Mouse (Mus musculus) stomach, postnatal 0 days (tissue): Measurements from ENCODE around the gene Celf2. TPM values are rescaled to one million over a fixed set of nuclear protein-coding genes. Genes with fewer than 3 reads are reported as not detected.

Experiments used
- ATAC-seq: fragments of 200-750 bp; cut with Nextera tagmentation; 2 replicates; pipeline ENCODE4 v1.8.0; 2017; ENCODE audit not compliant: low FRiP score, low TSS enrichment
- DNase-seq: peaks from one replicate; pipeline ENCODE4 v3.0.0-alpha.2; 2016; ENCODE audit warnings: low spot score
- H3K27ac ChIP-seq: fragments of 300-500 bp; sonication (generic); replicated peaks from 2 replicates; pipeline ENCODE4 v1.5.1; 2014; ENCODE audit warnings: mild to moderate bottlenecking, control low read depth
- H3K27me3 ChIP-seq: fragments of 300-500 bp; sonication (generic); 2 replicates; pipeline ENCODE4 v1.6.1; 2014; ENCODE audit warnings: low read length; ENCODE audit not compliant: control insufficient read depth, insufficient read depth
- H3K36me3 ChIP-seq: fragments of 300-500 bp; sonication (generic); 2 replicates; pipeline ENCODE4 v1.6.1; 2014; ENCODE audit warnings: low read length, mixed read lengths; ENCODE audit not compliant: control insufficient read depth, insufficient read depth
- H3K4me1 ChIP-seq: fragments of 300-500 bp; sonication (generic); replicated peaks from 2 replicates; pipeline ENCODE4 v1.6.1; 2014; ENCODE audit warnings: antibody characterized with exemption; ENCODE audit not compliant: control insufficient read depth, insufficient read depth
- H3K4me2 ChIP-seq: fragments of 300-500 bp; sonication (generic); replicated peaks from 2 replicates; pipeline ENCODE4 v1.6.1; 2014; ENCODE audit warnings: low read depth, mild to moderate bottlenecking, control low read depth, moderate library complexity
- H3K4me3 ChIP-seq: fragments of 300-500 bp; sonication (generic); 2 replicates; pipeline ENCODE4 v1.5.1; 2014; ENCODE audit warnings: low read depth, low read length, control low read depth
- H3K9ac ChIP-seq: fragments of 300-500 bp; sonication (generic); 2 replicates; pipeline ENCODE4 v1.6.1; 2014; ENCODE audit warnings: mild to moderate bottlenecking, low read length, control low read depth, mixed read lengths
- H3K9me3 ChIP-seq: fragments of 300-500 bp; sonication (generic); 2 replicates; pipeline ENCODE4 v1.6.1; 2016; ENCODE audit warnings: low read length; ENCODE audit not compliant: control insufficient read depth
- CTCF ChIP-seq: IDR thresholded peaks from 2 replicates; pipeline ENCODE4 v1.5.1; 2016; ENCODE audit warnings: antibody characterized with exemption, low read depth, mild to moderate bottlenecking, moderate library complexity
- EP300 ChIP-seq: optimal IDR thresholded peaks from 2 replicates; pipeline ENCODE3; 2016; ENCODE audit warnings: antibody characterized with exemption
- WGBS: fragments of 180-500 bp; shearing (Covaris S2); extraction: QIAGEN DNeasy Blood & Tissue Kit; methylation state at CpG from one replicate; pipeline ENCODE4 v1.1.7; 2014; 5-methylcytosine and 5-hydroxymethylcytosine counted together
- polyA plus RNA-seq: library from polyadenylated mRNA; unstranded; fragments of >200 nt; fragmentation: Nextera tagmentation; extraction: Ambion mirVana; gene quantifications from 2 replicates; pipeline ENCODE4 v1.2.1, GENCODE M21; 2015

Gene Celf2
- polyA plus RNA-seq, 1 experiment from 2014 or later: 23.4 TPM

DNA sequence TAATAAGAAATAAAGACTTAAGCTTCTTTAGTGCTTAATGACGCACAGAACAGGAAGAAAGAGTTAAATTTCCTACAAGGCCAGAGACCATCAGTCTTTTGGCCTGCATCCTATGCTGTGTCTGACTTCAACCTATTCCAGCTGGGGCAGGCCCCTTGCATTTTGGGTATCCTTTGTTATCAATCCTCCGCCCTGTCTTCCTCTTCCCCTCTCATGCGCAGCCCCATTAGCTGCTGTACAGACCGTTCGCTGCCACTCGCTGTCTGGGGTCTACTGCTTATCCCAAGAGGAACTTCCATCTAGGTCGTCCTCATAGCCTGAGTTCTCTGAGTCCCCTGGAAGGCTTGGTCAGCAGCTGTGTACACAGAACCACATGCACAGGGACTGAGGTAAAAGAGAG lies 996.2 kb downstream of the Celf2 start:
- DNase-seq (no peak), ATAC-seq (no peak)
- H3K27ac ChIP-seq: no peak overlapping the region
- 54% methylated on average over 7 of the region's 7 CpGs for WGBS
- H3K27me3 ChIP-seq: no peaks in the 10 kb centered on the region
- H3K36me3 ChIP-seq: no peaks in the 10 kb centered on the region
- no peak for TF ChIP-seq EP300
- no peak overlapping the region for H3K9ac ChIP-seq
- no peaks in the 10 kb centered on the region for H3K9me3 ChIP-seq
- no peaks in the 10 kb centered on the region for H3K4me1 ChIP-seq
- no peak overlapping the region for H3K4me3 ChIP-seq
- H3K4me2 ChIP-seq: no peak overlapping the region

DNA sequence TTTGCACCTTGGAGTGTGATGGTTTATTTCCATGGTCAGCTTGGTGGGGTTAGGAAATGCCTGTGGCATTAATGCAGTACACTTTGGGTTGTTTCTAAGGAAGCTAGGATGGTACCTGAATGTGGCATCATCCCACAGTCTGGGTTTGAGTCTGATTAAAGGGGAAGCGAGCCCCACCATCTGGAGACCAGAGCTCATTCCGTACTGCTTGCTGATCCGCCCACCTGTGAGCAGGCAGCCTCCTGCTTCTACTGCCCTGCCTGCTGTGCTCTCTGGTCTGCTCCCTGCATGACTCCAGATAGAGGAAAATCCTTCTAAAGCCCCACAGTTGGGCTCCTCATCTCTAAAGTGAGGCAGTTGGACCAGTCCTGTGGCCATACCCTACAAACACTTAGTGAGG lies 1002.3 kb downstream of the Celf2 start:
- DNase-seq: no peak
- Histone ChIP-seq H3K27me3 (no peaks in the 10 kb centered on the region), H3K4me2 (no peak overlapping the region), H3K9ac (no peak overlapping the region), H3K36me3 (no peaks in the 10 kb centered on the region), H3K27ac (no peak overlapping the region), H3K4me3 (no peak overlapping the region), H3K9me3 (no peaks in the 10 kb centered on the region), H3K4me1 (no peaks in the 10 kb centered on the region)
- 73% methylated on average over 3 of the region's 3 CpGs for WGBS
- no peak for TF ChIP-seq EP300
- no peak for ATAC-seq

DNA sequence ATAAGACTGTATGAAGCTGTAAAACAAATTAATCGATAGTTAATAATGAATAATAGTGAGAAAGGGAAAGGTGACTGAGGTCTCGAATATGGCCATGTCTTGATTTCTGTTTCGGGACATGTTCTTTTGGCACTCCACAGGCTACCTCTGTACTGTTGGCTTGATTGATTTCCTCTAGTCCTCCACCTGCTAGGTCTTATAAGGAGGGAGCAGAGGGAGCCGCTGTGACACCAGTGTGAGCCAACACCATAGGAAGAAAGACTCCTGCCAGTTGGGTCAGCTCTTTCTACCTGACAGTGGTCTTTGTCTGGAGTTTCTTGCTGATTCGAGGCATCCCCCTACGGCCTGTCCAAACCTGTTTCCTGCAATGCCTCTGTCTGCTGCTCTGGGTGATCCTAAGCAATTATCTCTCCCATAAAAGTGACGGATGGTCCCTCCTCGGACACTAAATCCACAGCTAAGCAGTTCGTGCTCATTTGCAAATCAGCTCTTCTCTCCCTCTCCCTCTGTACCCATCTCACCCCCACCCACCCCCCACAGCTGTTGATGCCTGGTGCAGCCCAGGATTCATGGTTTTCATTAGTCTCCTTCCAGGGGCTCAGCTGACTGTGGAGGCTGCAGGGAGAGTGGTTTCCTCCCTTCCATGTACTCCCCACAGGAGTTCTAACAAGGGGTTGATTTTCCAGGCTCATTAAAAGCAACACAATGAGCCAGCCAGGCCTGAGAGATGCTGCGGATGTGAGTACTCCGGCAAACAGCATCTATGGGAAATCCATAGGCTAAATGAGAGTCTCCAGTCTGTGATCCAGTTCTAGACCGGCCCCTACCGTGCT lies 1003.2 kb downstream of the Celf2 start:
- ATAC-seq: no peak
- no peak overlapping the region for H3K4me3 ChIP-seq
- H3K9me3 ChIP-seq: no peaks in the 10 kb centered on the region
- WGBS: 68% methylated on average over 13 of the region's 13 CpGs
- no peak overlapping the region for H3K27ac ChIP-seq
- no peak for DNase-seq
- no peaks in the 10 kb centered on the region for H3K27me3 ChIP-seq
- no peaks in the 10 kb centered on the region for H3K36me3 ChIP-seq
- TF ChIP-seq EP300 (no peak), CTCF (no peak)
- no peak overlapping the region for H3K9ac ChIP-seq
- no peak overlapping the region for H3K4me2 ChIP-seq
- H3K4me1 ChIP-seq: no peaks in the 10 kb centered on the region

DNA sequence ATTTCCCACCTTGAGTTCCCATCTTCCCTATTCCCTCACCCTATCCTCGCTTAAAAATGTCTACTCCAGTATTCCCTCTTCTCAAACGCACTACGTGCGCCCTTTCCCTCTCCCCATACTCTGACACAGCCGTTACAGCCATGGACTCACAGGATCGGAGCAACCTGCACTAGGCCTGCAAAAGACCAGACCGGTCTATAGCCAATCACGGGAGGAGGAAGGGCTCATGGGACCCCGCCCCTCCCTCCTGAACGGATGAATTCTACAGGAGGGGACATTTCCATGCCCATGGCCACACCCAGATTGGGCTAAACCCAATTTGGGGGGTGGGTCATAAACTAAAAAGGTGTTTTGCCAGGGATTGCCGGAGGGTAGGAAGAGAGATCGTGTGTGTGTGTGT lies 1003.8 kb downstream of the Celf2 start:
- ATAC-seq: no peak
- 83% methylated on average over 12 of the region's 12 CpGs for WGBS

DNA sequence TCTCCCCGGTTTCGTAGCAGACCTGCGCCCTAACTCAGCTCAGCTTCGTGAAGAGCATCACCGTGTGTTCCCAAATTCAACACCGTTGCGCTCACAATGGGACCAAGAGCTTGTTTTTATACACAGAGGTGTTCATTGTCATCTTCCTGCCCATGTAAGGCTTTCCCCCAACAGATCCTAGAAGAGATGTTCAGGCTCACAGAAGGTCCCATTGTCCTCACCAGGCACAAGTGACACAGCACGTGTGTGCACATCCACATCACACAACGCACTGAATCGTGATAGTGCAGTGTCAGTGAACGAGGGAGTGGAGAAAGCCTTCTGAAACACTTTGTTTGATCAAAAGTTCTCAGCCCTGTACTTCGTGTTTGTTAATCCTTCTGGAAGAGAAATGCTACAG lies 1011.3 kb downstream of the Celf2 start:
- WGBS: 72% methylated on average over 12 of the region's 12 CpGs
- no peaks in the 10 kb centered on the region for H3K27me3 ChIP-seq
- no peak overlapping the region for H3K27ac ChIP-seq
- ATAC-seq: no peak
- H3K36me3 ChIP-seq: no peaks in the 10 kb centered on the region
- DNase-seq: no peak
- no peaks in the 10 kb centered on the region for H3K4me1 ChIP-seq
- TF ChIP-seq EP300 (no peak), CTCF (no peak)
- no peak overlapping the region for H3K4me2 ChIP-seq
- H3K9me3 ChIP-seq: no peaks in the 10 kb centered on the region
- no peak overlapping the region for H3K4me3 ChIP-seq
- H3K9ac ChIP-seq: no peak overlapping the region

More for the DNA sequence above, 1003.8 kb downstream of the Celf2 start:
- TF ChIP-seq CTCF (no peak), EP300 (no peak)
- Histone ChIP-seq H3K4me1 (no peaks in the 10 kb centered on the region), H3K4me2 (no peak overlapping the region), H3K27ac (no peak overlapping the region), H3K4me3 (no peak overlapping the region), H3K27me3 (no peaks in the 10 kb centered on the region), H3K9me3 (no peaks in the 10 kb centered on the region), H3K9ac (no peak overlapping the region), H3K36me3 (no peaks in the 10 kb centered on the region)
- no peak for DNase-seq

DNA sequence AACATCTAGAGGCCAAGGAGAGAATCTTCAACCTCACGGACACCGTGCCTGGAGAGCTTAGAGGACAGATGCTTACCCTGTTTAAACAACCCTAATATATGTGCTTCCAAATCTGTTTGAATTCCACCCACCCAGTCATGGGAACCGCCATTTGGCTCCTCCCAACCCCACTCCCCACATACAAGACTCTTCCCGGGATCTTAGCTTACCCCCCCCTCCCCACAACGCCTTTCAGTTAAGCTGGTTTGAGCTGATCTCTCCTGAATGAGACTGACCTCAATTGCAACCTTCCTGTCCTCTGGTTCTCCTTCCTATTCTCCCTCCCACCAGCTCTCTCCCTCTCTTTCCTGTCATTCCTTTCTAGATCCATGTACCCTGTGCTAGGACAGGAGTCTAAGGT lies 1011.7 kb downstream of the Celf2 start:
- 59% methylated on average over 5 of the region's 5 CpGs for WGBS
- DNase-seq (no peak), ATAC-seq (no peak)
- H3K27ac ChIP-seq: no peak overlapping the region
- H3K36me3 ChIP-seq: no peaks in the 10 kb centered on the region
- TF ChIP-seq EP300: no peak
- TF ChIP-seq CTCF: no peak
- no peaks in the 10 kb centered on the region for H3K27me3 ChIP-seq
- no peak overlapping the region for H3K4me3 ChIP-seq
- no peaks in the 10 kb centered on the region for H3K9me3 ChIP-seq
- H3K4me1 ChIP-seq: no peaks in the 10 kb centered on the region
- no peak overlapping the region for H3K4me2 ChIP-seq
- no peak overlapping the region for H3K9ac ChIP-seq
